11 mouse cellular contexts compared by ENCODE assay signal in genomic region chr17:46167014-46167413, GRCm38 (mm10). TPM values are rescaled to one million over a fixed set of nuclear protein-coding genes. Genes with fewer than 3 reads are reported as not detected.
DNase-seq lines count a peak whose midpoint lies in the region; ATAC-seq and TF ChIP-seq lines count a peak whose summit lies in the region.
"Had no signal": no experiment of that assay in that cellular context is flagged by ENCODE, and none has a peak within 500 bp of the region (broad histone marks: within the 10 kb centered on the region; RNA-seq: fewer than 3 reads in every experiment).

No protein-coding gene starts in this region.

- TF ChIP-seq POLR2A in heart, adult 2 months (IDR thresholded peaks at IDR 0.05; ENCODE audit: insufficient read depth, low read depth, low read length) = 0 out of 2 replicates have a peak, but pooled peaks have one; percentile 6
- no peak for TF ChIP-seq POLR2A in MEL (IDR thresholded peaks at IDR 0.05; ENCODE audit: control insufficient read depth in 1 of 2, insufficient read depth in 1 of 2, low read depth in 1 of 2, low read length in 2 of 2, poor library complexity in 1 of 2)

- peak; percentile 26 for TF ChIP-seq RAD21 in MEL (IDR thresholded peaks at IDR 0.05; ENCODE audit: low read depth, low read length)

- intact Hi-C loops in heart, adult 2 months (cut with DNase I) = loop anchor here (5.0 to 10.0 kb wide), 2 partner anchors 35 to 432 kb away; partner anchors contain the start of genes 1600014C23Rik, Polh and Xpo5

- H3K4me2 ChIP-seq in liver, embryonic 12.5 days = no peak overlapping the region
- no peak overlapping the region for H3K4me2 ChIP-seq in liver, embryonic 11.5 days
- H3K4me2 ChIP-seq: forebrain, embryonic 13.5 days; midbrain, embryonic 11.5 days had no signal

- peak in 1 of 2 experiments; percentile 22 for DNase-seq in heart, adult 2 months
- no peak for DNase-seq in heart, adult 8-10 months (ENCODE audit: low spot score)
- no peak for DNase-seq in liver, embryonic 11.5 days (ENCODE audit: low spot score)
- no peak for DNase-seq in MEL (ENCODE audit: low read depth, low spot score)
- peak; percentile 62 for DNase-seq in heart, postnatal 4 days
- no peak for DNase-seq in cerebellum, adult 11 months
- no peak for DNase-seq in urinary bladder, postnatal 14 days (ENCODE audit: low spot score)

- peaks cover 8% of the 10 kb centered on the region for H3K4me1 ChIP-seq in heart, adult 2 months (ENCODE audit: control insufficient read depth, insufficient read depth, low read length)
- peaks cover 38% of the 10 kb centered on the region for H3K4me1 ChIP-seq in liver, embryonic 12.5 days
- peaks cover 11% of the 10 kb centered on the region for H3K4me1 ChIP-seq in liver, embryonic 11.5 days (replicated peaks; ENCODE audit: control insufficient read depth, insufficient read depth, low read length)
- H3K4me1 ChIP-seq in MEL (ENCODE audit: control insufficient read depth in 1 of 2, insufficient read depth in 2 of 2, low read length in 2 of 2) = peaks cover 13 to 24% of the 10 kb centered on the region in 2 experiments; a peak in 3 of 4 replicates

- peak; percentile 27; the same call in 1 of the 2 replicates for TF ChIP-seq EP300 in heart, adult 2 months (IDR thresholded peaks at IDR 0.05; ENCODE audit: insufficient read depth, low read depth, low read length)
- TF ChIP-seq EP300 in MEL (IDR thresholded peaks at IDR 0.05; ENCODE audit: low read depth in 1 of 2, low read length in 2 of 2) = no peak

- no peak overlapping the region for H3K4me3 ChIP-seq in heart, adult 2 months
- H3K4me3 ChIP-seq in liver, embryonic 12.5 days = no peak overlapping the region
- H3K4me3 ChIP-seq in liver, embryonic 11.5 days (ENCODE audit: low read depth, low read length) = no peak overlapping the region
- H3K4me3 ChIP-seq in MEL (ENCODE audit: control insufficient read depth in 1 of 2, insufficient read depth in 1 of 2, low read depth in 2 of 2, low read length in 2 of 2) = no peak overlapping the region
- H3K4me3 ChIP-seq: forebrain, embryonic 13.5 days had no signal

- WGBS in heart, adult 2 months = 77% methylated on average over 11 of the region's 11 CpGs
- WGBS in liver, embryonic 12.5 days (ENCODE audit: insufficient replicate concordance) = 84% methylated on average over 11 of the region's 11 CpGs
- WGBS in liver, embryonic 11.5 days = 89% methylated on average over 11 of the region's 11 CpGs

- H3K27ac ChIP-seq in heart, adult 2 months = peak overlapping the region; percentile 66
- H3K27ac ChIP-seq in liver, embryonic 12.5 days = peak overlapping the region; percentile 45; the same call in 1 of the 2 replicates
- H3K27ac ChIP-seq in liver, embryonic 11.5 days (ENCODE audit: low read depth, low read length) = no peak overlapping the region
- no peak overlapping the region for H3K27ac ChIP-seq in MEL (ENCODE audit: control insufficient read depth, low read depth, low read length)
- H3K27ac ChIP-seq: forebrain, embryonic 13.5 days had no signal

- H3K9me3 ChIP-seq in liver, embryonic 12.5 days (replicated peaks) = no peaks in the 10 kb centered on the region
- H3K9me3 ChIP-seq in liver, embryonic 11.5 days (ENCODE audit: control insufficient read depth, low read length) = no peaks in the 10 kb centered on the region
- H3K9me3 ChIP-seq in MEL (replicated peaks; ENCODE audit: insufficient read depth, low read length) = no peaks in the 10 kb centered on the region
- H3K9me3 ChIP-seq: forebrain, embryonic 13.5 days had no signal

- no peaks in the 10 kb centered on the region for H3K27me3 ChIP-seq in heart, adult 2 months (ENCODE audit: control insufficient read depth, insufficient read depth, low read length)
- no peaks in the 10 kb centered on the region for H3K27me3 ChIP-seq in liver, embryonic 12.5 days (replicated peaks)
- no peaks in the 10 kb centered on the region for H3K27me3 ChIP-seq in liver, embryonic 11.5 days (replicated peaks; ENCODE audit: control insufficient read depth, insufficient read depth, low read length)
- H3K27me3 ChIP-seq in MEL (ENCODE audit: control insufficient read depth in 1 of 2, insufficient read depth in 2 of 2, low read length in 2 of 2) = no peaks in the 10 kb centered on the region
- H3K27me3 ChIP-seq: forebrain, embryonic 13.5 days had no signal

- H3K9ac ChIP-seq in heart, adult 2 months (ENCODE audit: low read depth, low read length) = 0 out of 2 replicates have a peak overlapping the region, but pooled peaks have one; percentile 19
- no peak overlapping the region for H3K9ac ChIP-seq in liver, embryonic 12.5 days
- H3K9ac ChIP-seq in liver, embryonic 11.5 days (ENCODE audit: low read depth, low read length) = no peak overlapping the region
- H3K9ac ChIP-seq in MEL (ENCODE audit: control insufficient read depth, low read depth, low read length, poor library complexity, severe bottlenecking) = no peak overlapping the region
- H3K9ac ChIP-seq: forebrain, embryonic 13.5 days had no signal

- H3K79me2 ChIP-seq in heart, adult 2 months (replicated peaks; ENCODE audit: control insufficient read depth, insufficient read depth, low read length) = no peaks in the 10 kb centered on the region
- peaks cover 3% of the 10 kb centered on the region; the same call in 1 of the 2 replicates for H3K79me2 ChIP-seq in MEL (ENCODE audit: control insufficient read depth, insufficient read depth, low read length, poor library complexity)

- TF ChIP-seq CTCF in heart, adult 2 months (IDR thresholded peaks at IDR 0.05) = peak; percentile 72
- TF ChIP-seq CTCF in MEL (IDR thresholded peaks at IDR 0.05 in 2 of 3, conservative IDR thresholded peaks at IDR 0.05 in 1 of 3; ENCODE audit: control insufficient read depth in 1 of 3, insufficient read depth in 1 of 3, low read depth in 2 of 3, low read length in 3 of 3, poor library complexity in 1 of 3, severe bottlenecking in 1 of 3) = peak in 2 of 3 experiments; percentile 37 to 46; a peak in 4 of 6 replicates

- no peak for ATAC-seq in liver, embryonic 12.5 days
- no peak for ATAC-seq in liver, embryonic 11.5 days (replicated peaks; ENCODE audit: low FRiP score)
- ATAC-seq: forebrain, embryonic 13.5 days; hindbrain, embryonic 16.5 days had no signal

- no peaks in the 10 kb centered on the region; the same call in 1 of the 2 replicates for H3K36me3 ChIP-seq in heart, adult 2 months (ENCODE audit: control insufficient read depth, insufficient read depth, low read length)
- peaks cover 100% of the 10 kb centered on the region for H3K36me3 ChIP-seq in liver, embryonic 12.5 days
- H3K36me3 ChIP-seq in liver, embryonic 11.5 days (ENCODE audit: control insufficient read depth, insufficient read depth, low read length) = peaks cover 49% of the 10 kb centered on the region
- H3K36me3 ChIP-seq in MEL (ENCODE audit: control insufficient read depth in 1 of 2, insufficient read depth in 2 of 2, low read length in 2 of 2) = peaks cover 0 to 17% of the 10 kb centered on the region in 2 experiments

RNA-seq across cellular contexts. Expression of gene Gtpbp2, which starts 6.2 kb away (rescaled TPM):
- total RNA-seq in heart, adult 2 months (2021) = 10 to 100 TPM; 55.2 to 57.3 TPM
- polyA plus RNA-seq in heart, adult 2 months (2012; rRNA removed) = 94.4 and 132 TPM in 2 replicates
- total RNA-seq in heart, adult 8-10 months (2022) = 10 to 100 TPM; 55.8 to 74.5 (median 59.0) TPM
- polyA plus RNA-seq in liver, embryonic 12.5 days (2016; fragmentation: Nextera tagmentation; extraction: Ambion mirVana) = 32.6 and 33.7 TPM in 2 replicates
- 26.1 and 31.1 TPM in 2 replicates for polyA plus RNA-seq in liver, embryonic 11.5 days (2014; fragmentation: Nextera tagmentation; extraction: Ambion mirVana)
- total RNA-seq in MEL (2012; rRNA removed) = 18.1 and 27.5 TPM in 2 replicates
- polyA plus RNA-seq in MEL (2012; ENCODE audit: insufficient read depth in 1 of 2, insufficient read length in 2 of 2, low read depth in 1 of 2, low replicate concordance in 2 of 2, missing spikeins in 1 of 2) = 10 to 100 TPM in 1 of 2 experiments, not detected in 1; 46.7 TPM
- 10 to 100 TPM; 78.1 to 84.9 TPM for total RNA-seq in heart, postnatal 4 days (2021)

RNA-seq across cellular contexts. Expression of gene Mad2l1bp, which starts 13.7 kb away (rescaled TPM):
- total RNA-seq in heart, adult 2 months (2021) = 10 to 100 TPM; 17.1 to 24.1 TPM
- 21.0 and 27.1 TPM in 2 replicates for polyA plus RNA-seq in heart, adult 2 months (2012; rRNA removed)
- total RNA-seq in heart, adult 8-10 months (2022) = 10 to 100 TPM; 19.2 to 27.4 (median 21.6) TPM
- 44.1 and 46.7 TPM in 2 replicates for polyA plus RNA-seq in liver, embryonic 12.5 days (2016; fragmentation: Nextera tagmentation; extraction: Ambion mirVana)
- polyA plus RNA-seq in liver, embryonic 11.5 days (2014; fragmentation: Nextera tagmentation; extraction: Ambion mirVana) = 37.2 and 41.2 TPM in 2 replicates
- total RNA-seq in MEL (2012; rRNA removed) = 14.1 and 14.8 TPM in 2 replicates
- polyA plus RNA-seq in MEL (2012; ENCODE audit: insufficient read depth in 1 of 2, insufficient read length in 2 of 2, low read depth in 1 of 2, low replicate concordance in 2 of 2, missing spikeins in 1 of 2) = 10 to 100 TPM in 1 of 2 experiments, not detected in 1; 23.1 TPM
- total RNA-seq in heart, postnatal 4 days (2021) = 10 to 100 TPM; 16.2 to 17.5 TPM

RNA-seq across cellular contexts. Expression of gene Rsph9, which starts 23.0 kb away (rescaled TPM):
- total RNA-seq in heart, adult 2 months (2021) = 1 to 10 TPM; 1.0 to 1.4 TPM
- 1.7 and 2.4 TPM in 2 replicates for polyA plus RNA-seq in heart, adult 2 months (2012; rRNA removed)
- total RNA-seq in heart, adult 8-10 months (2022) = under 1 TPM; 0.57 to 0.97 (median 0.84) TPM
- polyA plus RNA-seq in liver, embryonic 12.5 days (2016; fragmentation: Nextera tagmentation; extraction: Ambion mirVana) = 0.72 and 1.5 TPM in 2 replicates
- 2.0 TPM in 2 replicates for polyA plus RNA-seq in liver, embryonic 11.5 days (2014; fragmentation: Nextera tagmentation; extraction: Ambion mirVana)
- not detected in 2 replicates for total RNA-seq in MEL (2012; rRNA removed)
- polyA plus RNA-seq in MEL (2012; ENCODE audit: insufficient read depth in 1 of 2, insufficient read length in 2 of 2, low read depth in 1 of 2, low replicate concordance in 2 of 2, missing spikeins in 1 of 2) = under 1 TPM in 1 of 2 experiments, not detected in 1; 0.29 TPM
- 1 to 10 TPM; 1.5 to 2.8 TPM for total RNA-seq in heart, postnatal 4 days (2021)

RNA-seq across cellular contexts. Expression of gene Polh, which starts 35.4 kb away (rescaled TPM):
- total RNA-seq in heart, adult 2 months (2021) = 1 to 10 TPM; 8.2 to 8.3 TPM
- polyA plus RNA-seq in heart, adult 2 months (2012; rRNA removed) = 3.5 and 4.6 TPM in 2 replicates
- 1 to 10 TPM; 7.2 to 9.0 (median 8.5) TPM for total RNA-seq in heart, adult 8-10 months (2022)
- 24.6 and 25.0 TPM in 2 replicates for polyA plus RNA-seq in liver, embryonic 12.5 days (2016; fragmentation: Nextera tagmentation; extraction: Ambion mirVana)
- polyA plus RNA-seq in liver, embryonic 11.5 days (2014; fragmentation: Nextera tagmentation; extraction: Ambion mirVana) = 20.9 and 22.3 TPM in 2 replicates
- 28.4 and 30.8 TPM in 2 replicates for total RNA-seq in MEL (2012; rRNA removed)
- 10 to 100 TPM in 1 of 2 experiments, not detected in 1; 22.2 TPM for polyA plus RNA-seq in MEL (2012; ENCODE audit: insufficient read depth in 1 of 2, insufficient read length in 2 of 2, low read depth in 1 of 2, low replicate concordance in 2 of 2, missing spikeins in 1 of 2)
- 10 to 100 TPM; 20.3 to 21.7 TPM for total RNA-seq in heart, postnatal 4 days (2021)

RNA-seq across cellular contexts. Expression of gene Xpo5, which starts 35.6 kb away (rescaled TPM):
- total RNA-seq in heart, adult 2 months (2021) = 10 to 100 TPM; 21.5 to 22.0 TPM
- polyA plus RNA-seq in heart, adult 2 months (2012; rRNA removed) = 14.2 and 21.5 TPM in 2 replicates
- total RNA-seq in heart, adult 8-10 months (2022) = 10 to 100 TPM; 20.0 to 23.2 (median 21.6) TPM
- polyA plus RNA-seq in liver, embryonic 12.5 days (2016; fragmentation: Nextera tagmentation; extraction: Ambion mirVana) = 33.0 and 34.9 TPM in 2 replicates
- 56.4 and 62.8 TPM in 2 replicates for polyA plus RNA-seq in liver, embryonic 11.5 days (2014; fragmentation: Nextera tagmentation; extraction: Ambion mirVana)
- 79.0 and 82.7 TPM in 2 replicates for total RNA-seq in MEL (2012; rRNA removed)
- 10 to 100 TPM; 47.5 to 93.4 TPM for polyA plus RNA-seq in MEL (2012; ENCODE audit: insufficient read depth in 1 of 2, insufficient read length in 2 of 2, low read depth in 1 of 2, low replicate concordance in 2 of 2, missing spikeins in 1 of 2)
- total RNA-seq in heart, postnatal 4 days (2021) = 10 to 100 TPM; 26.9 to 28.7 TPM

Comparison
In these comparisons a context has a peak if more than half of its experiments do, and no peak if none do; other contexts are left out.
1. H3K27ac ChIP-seq: peak in heart, adult 2 months (single experiment) and liver, embryonic 12.5 days (single experiment); none in liver, embryonic 11.5 days (single experiment) and MEL (single experiment).